Mouse (Mus musculus): ENCODE data around the gene Zp2. TPM values are rescaled to one million over a fixed set of nuclear protein-coding genes. Genes with fewer than 3 reads are reported as not detected.

Zp2 gene
- not detected for polyA plus RNA-seq (2014; fragmentation: Illumina TruSeq; extraction: RNeasy Lipid Tissue Mini Kit (QIAGEN cat#74804); ENCODE audit: low read depth, low replicate concordance)

GRCm38 (mm10) chr7:120145191-120145590, at the start of gene Zp2:
TSS of gene Zp2 (minus strand) at chr7:120145291.

DNA sequence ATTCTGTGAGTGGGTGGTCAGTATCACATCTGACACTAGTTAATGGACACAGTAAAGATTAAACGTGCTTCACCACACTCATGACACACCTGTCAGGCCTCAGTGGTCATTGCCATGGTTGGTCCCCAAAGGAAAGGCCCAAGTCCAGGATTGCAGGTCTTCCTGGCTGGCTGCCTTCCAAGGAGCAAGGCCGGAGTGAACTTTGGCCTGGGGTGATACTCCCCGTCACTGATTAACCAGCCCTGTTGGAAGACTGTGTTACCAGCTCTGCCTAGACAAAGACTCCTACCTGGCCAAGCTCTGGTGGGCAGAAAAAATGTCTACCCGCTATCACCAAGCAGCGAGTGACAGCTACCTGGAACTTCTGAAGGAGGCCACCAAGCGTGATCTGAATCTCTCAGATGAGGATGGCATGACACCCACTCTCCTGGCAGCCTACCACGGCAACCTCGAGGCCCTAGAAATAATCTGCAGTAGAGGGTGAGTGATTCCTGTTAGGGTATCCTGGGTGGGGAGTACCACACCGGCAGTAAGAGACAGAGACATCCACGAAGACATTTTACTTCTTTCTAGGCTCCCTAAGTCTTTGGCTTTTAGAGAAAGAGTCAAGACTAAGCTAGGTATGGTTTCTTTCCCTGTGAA, 28.6 kb upstream of the Zp2 start, which contains the start of gene Anks4b:
Gene Anks4b, plus strand, starts transcription at position 256 of the 642 bp plus-strand sequence.

GRCm38 (mm10) chr7:120102164-120102972, 42.7 kb downstream of the Zp2 start, which contains the start of gene Tmem159:
TSS of gene Tmem159 (plus strand) at chr7:120102353.

GRCm38 (mm10) chr7:120095180-120095579, 49.9 kb downstream of the Zp2 start, which contains the start of gene Dnah3:
TSS of gene Dnah3 (minus strand) at chr7:120095280.

Other genes with a start within 250 kb of the Zp2 start
- 15.5 TPM for gene Lyrm1, start 249.4 kb downstream of the Zp2 start, polyA plus RNA-seq (2014; fragmentation: Illumina TruSeq; extraction: RNeasy Lipid Tissue Mini Kit (QIAGEN cat#74804); ENCODE audit: low read depth, low replicate concordance)
- 24.4 TPM for gene Dcun1d3, start 249.0 kb downstream of the Zp2 start, polyA plus RNA-seq (2014; fragmentation: Illumina TruSeq; extraction: RNeasy Lipid Tissue Mini Kit (QIAGEN cat#74804); ENCODE audit: low read depth, low replicate concordance)
- not detected for gene Dnah3, start 50.0 kb downstream of the Zp2 start, polyA plus RNA-seq (2014; fragmentation: Illumina TruSeq; extraction: RNeasy Lipid Tissue Mini Kit (QIAGEN cat#74804); ENCODE audit: low read depth, low replicate concordance)
- 199 TPM for gene Tmem159, start 42.9 kb downstream of the Zp2 start, polyA plus RNA-seq (2014; fragmentation: Illumina TruSeq; extraction: RNeasy Lipid Tissue Mini Kit (QIAGEN cat#74804); ENCODE audit: low read depth, low replicate concordance)
- not detected for gene Anks4b, start 28.6 kb upstream of the Zp2 start, polyA plus RNA-seq (2014; fragmentation: Illumina TruSeq; extraction: RNeasy Lipid Tissue Mini Kit (QIAGEN cat#74804); ENCODE audit: low read depth, low replicate concordance)
- gene Crym, start 56.8 kb upstream of the Zp2 start, polyA plus RNA-seq (2014; fragmentation: Illumina TruSeq; extraction: RNeasy Lipid Tissue Mini Kit (QIAGEN cat#74804); ENCODE audit: low read depth, low replicate concordance): not detected
- gene Abca14, start 58.7 kb upstream of the Zp2 start, polyA plus RNA-seq (2014; fragmentation: Illumina TruSeq; extraction: RNeasy Lipid Tissue Mini Kit (QIAGEN cat#74804); ENCODE audit: low read depth, low replicate concordance): not detected
- not detected for gene Abca15, start 183.4 kb upstream of the Zp2 start, polyA plus RNA-seq (2014; fragmentation: Illumina TruSeq; extraction: RNeasy Lipid Tissue Mini Kit (QIAGEN cat#74804); ENCODE audit: low read depth, low replicate concordance)

All from adrenal gland, adult 10 weeks (tissue).